Mouse (Mus musculus) hindbrain, embryonic 13.5 days (tissue): ENCODE measurements around the gene Mars. TPM values are rescaled to one million over a fixed set of nuclear protein-coding genes. Genes with fewer than 3 reads are reported as not detected.
"Not testable (repeated sequence)": the region's sequence is repeated elsewhere in the genome, so short reads cannot be mapped to it uniquely, and the experiment has no call there.

ENCODE experiments used
- ATAC-seq: fragments of 200-750 bp; cut with Nextera tagmentation; 2 replicates; pipeline ENCODE4 v1.8.0; 2017; ENCODE audit warnings: moderate TSS enrichment; ENCODE audit not compliant: low FRiP score
- H3K27ac ChIP-seq: fragments of 300-500 bp; sonication (generic); 2 replicates; pipeline ENCODE4 v1.5.1; 2015; ENCODE audit warnings: inconsistent platforms, mild to moderate bottlenecking, moderate library complexity
- H3K27me3 ChIP-seq: fragments of 300-500 bp; sonication (generic); 2 replicates; pipeline ENCODE4 v1.6.1; 2015; ENCODE audit warnings: mild to moderate bottlenecking, inconsistent platforms
- H3K36me3 ChIP-seq: fragments of 300-500 bp; sonication (generic); 2 replicates; pipeline ENCODE4 v1.6.1; 2015; ENCODE audit warnings: mild to moderate bottlenecking, inconsistent platforms
- H3K4me1 ChIP-seq: fragments of 300-500 bp; sonication (generic); replicated peaks from 2 replicates; pipeline ENCODE4 v1.6.1; 2015; ENCODE audit warnings: inconsistent platforms
- H3K4me2 ChIP-seq: fragments of 300-500 bp; sonication (generic); 2 replicates; pipeline ENCODE4 v1.6.1; 2015; ENCODE audit warnings: inconsistent platforms, mild to moderate bottlenecking, moderate library complexity
- H3K4me3 ChIP-seq: fragments of 300-500 bp; sonication (generic); 2 replicates; pipeline ENCODE4 v1.5.1; 2015; ENCODE audit warnings: mild to moderate bottlenecking, inconsistent platforms
- H3K9ac ChIP-seq: fragments of 300-500 bp; sonication (generic); 2 replicates; pipeline ENCODE4 v1.6.1; 2015; ENCODE audit warnings: mild to moderate bottlenecking, inconsistent platforms
- H3K9me3 ChIP-seq: fragments of 300-500 bp; sonication (generic); 2 replicates; pipeline ENCODE4 v1.6.1; 2016; ENCODE audit warnings: inconsistent platforms
- WGBS: fragments of 180-500 bp; shearing (Covaris S2); methylation state at CpG from one replicate; pipeline ENCODE4 v1.1.7; 2015; 5-methylcytosine and 5-hydroxymethylcytosine counted together
- polyA plus RNA-seq: library from polyadenylated mRNA; unstranded; fragments of >200 nt; fragmentation: Nextera tagmentation; extraction: Ambion mirVana; gene quantifications from 2 replicates; pipeline ENCODE4 v1.2.1, GENCODE M21; 2015

Mars gene
- polyA plus RNA-seq, 1 experiment from 2014 or later: 119 TPM

DNA sequence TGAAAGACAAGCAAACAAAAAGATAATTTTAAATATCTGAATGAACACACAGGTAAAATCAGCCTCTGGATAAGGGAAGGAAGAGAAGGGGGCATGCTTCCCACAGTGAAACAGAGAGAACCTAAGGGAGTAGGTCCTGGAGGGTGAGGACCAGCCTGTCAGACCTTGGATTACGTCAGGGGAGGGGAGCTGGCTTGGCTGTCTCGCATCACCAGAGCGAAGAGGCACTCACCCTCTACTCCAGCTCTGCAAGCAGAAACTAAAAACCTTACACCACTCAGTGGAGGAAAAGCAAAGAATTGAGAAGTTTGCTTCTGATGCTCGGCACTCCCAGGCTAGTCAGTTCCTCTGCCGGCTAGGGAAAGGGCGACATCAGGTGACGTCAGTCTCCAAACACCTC, 8.4 kb upstream of the Mars start:
- H3K27ac ChIP-seq: no peak overlapping the region
- ATAC-seq: no peak
- no peaks in the 10 kb centered on the region for H3K36me3 ChIP-seq
- no peak overlapping the region for H3K4me2 ChIP-seq
- peaks cover 47% of the 10 kb centered on the region for H3K27me3 ChIP-seq
- H3K4me1 ChIP-seq: no peaks in the 10 kb centered on the region
- no peaks in the 10 kb centered on the region for H3K9me3 ChIP-seq
- WGBS: 81% methylated on average over 7 of the region's 7 CpGs
- H3K4me3 ChIP-seq: no peak overlapping the region
- no peak overlapping the region for H3K9ac ChIP-seq

DNA sequence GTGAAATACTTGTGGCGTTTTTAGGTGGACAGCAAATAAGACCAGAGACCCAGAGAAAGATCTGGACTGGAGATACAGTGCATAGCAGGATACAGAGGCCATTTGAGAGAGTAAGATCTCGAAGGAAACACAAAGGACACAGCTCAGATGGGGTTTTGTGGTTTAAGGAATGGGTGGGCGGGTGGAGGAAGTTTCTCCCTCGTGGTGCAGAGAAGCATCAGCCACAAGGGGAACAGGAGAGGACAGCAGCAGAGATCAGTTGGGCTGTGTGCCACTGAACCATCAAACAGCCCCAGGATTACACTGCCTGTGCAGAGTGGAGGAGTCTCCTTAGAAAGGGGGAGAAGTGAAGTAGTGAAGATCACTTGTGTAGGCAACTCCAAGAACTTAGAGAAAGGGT, 6.4 kb upstream of the Mars start:
- H3K27me3 ChIP-seq: peaks cover 28% of the 10 kb centered on the region
- H3K9ac ChIP-seq: no peak overlapping the region
- H3K4me2 ChIP-seq: no peak overlapping the region
- no peak for ATAC-seq
- H3K4me1 ChIP-seq: no peaks in the 10 kb centered on the region
- H3K4me3 ChIP-seq: no peak overlapping the region
- no peaks in the 10 kb centered on the region for H3K36me3 ChIP-seq
- no peaks in the 10 kb centered on the region for H3K9me3 ChIP-seq
- H3K27ac ChIP-seq: no peak overlapping the region
- WGBS: 56% methylated on average over 4 of the region's 4 CpGs

DNA sequence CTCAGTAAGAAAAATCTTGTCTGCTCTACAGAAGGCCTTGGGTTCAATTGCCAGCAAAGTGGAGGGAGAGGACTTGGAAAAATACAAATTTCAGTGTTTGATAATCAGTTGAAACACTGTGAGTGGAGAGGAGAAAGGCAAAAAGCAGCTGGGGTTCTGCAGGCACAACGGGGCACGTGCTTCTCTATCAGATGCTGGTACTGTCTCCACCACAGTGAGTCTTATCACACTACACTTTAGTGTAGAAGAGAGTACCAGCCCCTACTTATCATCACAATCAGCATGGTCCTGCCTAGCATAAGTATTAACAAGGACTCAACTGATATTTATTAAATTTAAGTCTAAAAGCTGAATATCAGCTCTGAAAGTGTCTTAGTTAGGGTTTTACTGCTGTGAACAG, 5.7 kb upstream of the Mars start:
- Histone ChIP-seq H3K36me3 (no peaks in the 10 kb centered on the region), H3K9me3 (no peaks in the 10 kb centered on the region), H3K4me3 (no peak overlapping the region), H3K27ac (no peak overlapping the region), H3K27me3 (peaks cover 20% of the 10 kb centered on the region), H3K4me1 (no peaks in the 10 kb centered on the region), H3K4me2 (no peak overlapping the region), H3K9ac (no peak overlapping the region)
- WGBS: 92% methylated on average over 2 of the region's 2 CpGs
- ATAC-seq: no peak

DNA sequence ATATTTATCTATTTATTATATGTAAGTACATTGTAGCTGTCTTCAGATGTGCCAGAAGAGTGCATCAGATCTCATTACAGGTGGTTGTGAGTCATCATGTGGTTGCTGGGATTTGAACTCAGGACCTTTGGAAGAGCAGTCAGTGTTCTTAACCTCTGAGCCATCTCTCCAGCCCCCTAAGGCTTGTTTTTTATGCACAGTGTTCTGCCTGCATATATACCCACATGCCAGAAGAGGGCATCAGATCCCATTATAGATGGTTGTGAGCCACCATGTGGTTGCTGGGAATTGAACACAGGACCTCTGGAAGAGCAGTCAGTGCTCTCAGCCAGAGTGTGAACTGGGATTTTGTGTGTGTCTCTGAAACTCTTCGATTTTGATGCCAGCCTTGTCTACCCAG, 3.4 kb upstream of the Mars start:
- 83% methylated on average over 1 of the region's 1 CpGs for WGBS
- H3K9ac ChIP-seq, H3K9me3 ChIP-seq, H3K36me3 ChIP-seq, H3K4me3 ChIP-seq, H3K27me3 ChIP-seq, H3K4me2 ChIP-seq, ATAC-seq, H3K27ac ChIP-seq: not testable (repeated sequence)
- peaks cover 11% of the 10 kb centered on the region for H3K4me1 ChIP-seq

DNA sequence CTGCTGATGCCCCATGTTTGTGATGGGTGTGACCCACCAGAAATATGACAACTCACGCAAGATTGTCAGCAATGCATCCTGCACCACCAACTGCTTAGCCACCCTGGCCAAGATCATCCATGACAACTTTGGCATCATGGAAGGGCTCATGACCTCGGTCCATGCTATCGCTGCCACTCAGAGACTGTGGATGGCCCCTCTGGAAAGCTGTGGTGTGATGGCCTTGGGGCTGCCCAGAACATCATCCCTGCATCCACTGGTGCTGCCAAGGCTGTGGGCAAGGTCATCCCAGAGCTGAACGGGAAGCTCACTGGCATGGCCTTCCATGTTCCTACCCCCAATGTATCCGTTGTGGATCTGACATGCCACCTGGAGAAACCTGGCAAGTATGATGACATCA, 1.9 kb upstream of the Mars start:
- not testable (repeated sequence) for H3K27me3 ChIP-seq, H3K9ac ChIP-seq, H3K36me3 ChIP-seq, H3K4me2 ChIP-seq, H3K9me3 ChIP-seq, H3K27ac ChIP-seq, ATAC-seq, H3K4me3 ChIP-seq
- WGBS: 92% methylated on average over 5 of the region's 5 CpGs
- H3K4me1 ChIP-seq: peaks cover 14% of the 10 kb centered on the region

DNA sequence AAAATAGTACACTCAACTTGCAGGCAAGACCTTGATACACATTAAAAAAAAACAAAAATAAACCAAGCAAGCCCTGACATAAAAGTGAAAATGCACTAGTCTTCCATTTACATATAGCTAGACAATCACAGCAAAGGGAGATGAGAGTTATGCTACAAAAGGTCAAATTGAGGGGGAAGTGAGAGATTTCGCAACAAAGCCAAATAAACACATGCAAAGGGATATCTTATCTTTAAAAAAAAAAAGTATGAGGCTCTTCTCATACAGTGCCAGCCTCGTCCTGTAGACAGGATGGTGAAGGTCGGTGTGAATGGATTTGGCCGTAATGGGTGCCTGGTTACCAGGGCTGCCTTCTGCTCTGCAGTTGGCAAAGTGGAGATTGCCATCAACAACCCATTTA, 1.3 kb upstream of the Mars start:
- H3K4me2 ChIP-seq: no peak overlapping the region

DNA sequence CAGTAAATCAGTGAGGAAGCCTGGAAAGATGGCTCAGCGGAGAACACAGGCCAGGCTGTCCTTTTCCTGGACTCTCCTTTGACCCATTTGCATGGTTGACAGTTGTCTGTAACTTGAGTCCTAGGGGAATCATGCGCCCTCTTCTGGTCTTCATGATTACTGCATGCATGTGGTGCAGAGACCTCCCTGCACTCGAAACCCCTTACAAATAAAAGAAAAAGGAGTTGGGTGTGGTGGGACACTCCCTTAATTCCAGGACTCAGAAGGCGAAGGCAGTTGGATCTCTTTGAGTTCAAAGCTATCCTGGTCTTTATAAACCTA, 730 bp upstream of the Mars start:
- peak overlapping the region; percentile 82 for H3K4me2 ChIP-seq
- peak overlapping the region; percentile 70 for H3K4me3 ChIP-seq
- H3K27ac ChIP-seq: peak overlapping the region; percentile 81
- 1% methylated on average over 4 of the region's 4 CpGs for WGBS
- no peaks in the 10 kb centered on the region for H3K27me3 ChIP-seq
- H3K9me3 ChIP-seq: no peaks in the 10 kb centered on the region
- peak; percentile 21 for ATAC-seq
- peaks cover 21% of the 10 kb centered on the region for H3K36me3 ChIP-seq
- peaks cover 14% of the 10 kb centered on the region for H3K4me1 ChIP-seq
- peak overlapping the region; percentile 85 for H3K9ac ChIP-seq

More for the DNA sequence above, 1.3 kb upstream of the Mars start:
- Histone ChIP-seq H3K4me1 (peaks cover 14% of the 10 kb centered on the region), H3K9ac (no peak overlapping the region), H3K27me3 (0 out of 2 replicates have a peak, but pooled peaks cover under 1% of the 10 kb centered on the region), H3K9me3 (no peaks in the 10 kb centered on the region), H3K36me3 (peaks cover 15% of the 10 kb centered on the region), H3K27ac (no peak overlapping the region), H3K4me3 (no peak overlapping the region)
- ATAC-seq: no peak
- WGBS: 80% methylated on average over 4 of the region's 4 CpGs

DNA sequence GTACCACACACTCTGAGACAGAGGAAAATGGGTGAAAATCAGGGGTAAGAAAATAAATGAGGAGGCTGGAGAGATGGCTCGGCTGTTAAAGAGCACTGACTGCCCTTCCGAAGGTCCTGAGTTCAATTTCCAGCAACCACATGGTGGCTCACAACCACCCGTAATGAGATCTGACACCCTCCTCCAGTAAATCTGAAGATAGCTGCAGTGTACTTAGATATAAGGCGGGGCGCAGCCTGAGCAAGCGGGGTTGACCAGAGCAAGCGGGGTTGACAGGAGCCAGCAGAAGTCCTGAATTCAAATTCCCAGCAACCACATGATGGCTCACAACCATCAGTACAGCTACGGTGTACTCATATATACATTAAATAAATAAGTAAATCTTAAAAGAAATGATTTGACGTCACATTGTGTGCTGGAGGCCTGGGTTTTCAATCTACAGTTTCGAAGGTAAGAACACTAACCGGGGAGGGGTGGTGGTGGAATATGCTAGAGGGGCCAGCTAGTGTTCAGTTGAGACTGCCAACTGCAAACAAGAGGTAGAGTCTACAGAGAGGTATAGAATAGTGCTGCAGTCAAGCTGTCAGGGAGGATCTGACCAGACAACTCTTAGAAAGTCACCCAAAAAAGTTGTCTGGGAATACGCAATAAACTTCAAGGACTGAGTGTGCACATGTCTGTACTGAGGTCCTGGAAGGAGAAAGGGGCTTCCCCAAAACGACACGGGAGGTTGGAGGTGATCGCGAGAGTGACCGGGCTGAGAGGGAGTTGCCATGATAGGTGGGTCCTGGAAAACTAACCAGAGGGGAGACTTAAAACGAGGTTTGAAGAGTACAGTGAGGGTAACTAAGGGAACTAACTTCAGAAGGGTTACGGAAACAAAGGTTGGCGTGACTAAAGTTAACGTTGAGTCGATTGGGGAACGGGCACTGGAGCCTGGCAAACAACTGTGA, 787 bp downstream of the Mars start:
- 40% methylated on average over 23 of the region's 23 CpGs for WGBS
- Histone ChIP-seq H3K9me3 (no peaks in the 10 kb centered on the region), H3K4me1 (peaks cover 14% of the 10 kb centered on the region), H3K27me3 (no peaks in the 10 kb centered on the region), H3K9ac (peak overlapping the region; percentile 85), H3K4me3 (peak overlapping the region; percentile 70), H3K36me3 (peaks cover 36% of the 10 kb centered on the region), H3K4me2 (peak overlapping the region; percentile 82), H3K27ac (peak overlapping the region; percentile 85)
- peak; percentile 38 for ATAC-seq

DNA sequence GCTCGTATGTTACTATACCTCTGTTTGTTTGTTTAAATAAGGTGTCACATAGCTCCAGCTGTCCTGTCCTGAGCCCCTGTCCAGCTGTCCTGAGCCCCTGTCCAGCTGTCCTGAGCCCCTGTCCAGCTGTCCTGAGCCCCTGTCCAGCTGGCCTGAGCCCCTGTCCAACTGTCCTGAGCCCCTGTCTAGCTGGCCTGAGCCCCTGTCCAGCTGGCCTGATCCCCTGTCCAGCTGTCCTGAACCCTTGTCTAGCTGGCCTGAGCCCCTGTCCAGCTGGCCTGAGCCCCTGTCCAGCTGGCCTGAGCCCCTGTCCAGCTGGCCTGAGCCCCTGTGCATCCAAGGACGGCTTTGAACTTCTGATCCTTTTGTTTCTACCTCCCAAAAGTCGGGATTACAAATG, 2.4 kb downstream of the Mars start:
- ATAC-seq, H3K9me3 ChIP-seq, H3K9ac ChIP-seq, H3K4me2 ChIP-seq, H3K4me3 ChIP-seq, H3K27ac ChIP-seq, H3K27me3 ChIP-seq: not testable (repeated sequence)
- peaks cover 14% of the 10 kb centered on the region for H3K4me1 ChIP-seq
- H3K36me3 ChIP-seq: peaks cover 52% of the 10 kb centered on the region
- 93% methylated on average over 3 of the region's 3 CpGs for WGBS

DNA sequence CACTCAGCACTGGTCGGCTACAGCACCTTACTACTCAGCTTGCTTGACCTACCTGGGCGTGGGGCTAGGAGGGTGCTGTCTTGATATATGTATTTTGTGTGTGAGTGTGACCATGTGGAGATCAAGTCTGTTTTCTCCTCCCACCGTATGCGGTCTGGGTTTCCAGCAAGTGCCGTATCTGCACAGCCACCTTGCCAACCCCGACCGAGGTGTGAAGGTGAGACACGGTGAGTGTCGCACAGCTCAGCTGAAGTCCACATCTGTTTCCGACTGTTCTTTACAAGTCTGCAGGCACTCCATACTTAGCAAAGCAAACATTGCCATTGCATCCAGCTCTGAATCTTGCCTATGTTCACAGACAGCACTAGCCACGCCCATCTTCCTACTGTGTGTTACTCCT, 8.4 kb downstream of the Mars start:
- Histone ChIP-seq H3K9me3 (no peaks in the 10 kb centered on the region), H3K9ac (no peak overlapping the region), H3K4me3 (no peak overlapping the region), H3K27ac (no peak overlapping the region), H3K36me3 (peaks cover 93% of the 10 kb centered on the region), H3K4me2 (no peak overlapping the region), H3K4me1 (no peaks in the 10 kb centered on the region), H3K27me3 (no peaks in the 10 kb centered on the region)
- no peak for ATAC-seq
- 96% methylated on average over 11 of the region's 11 CpGs for WGBS

DNA sequence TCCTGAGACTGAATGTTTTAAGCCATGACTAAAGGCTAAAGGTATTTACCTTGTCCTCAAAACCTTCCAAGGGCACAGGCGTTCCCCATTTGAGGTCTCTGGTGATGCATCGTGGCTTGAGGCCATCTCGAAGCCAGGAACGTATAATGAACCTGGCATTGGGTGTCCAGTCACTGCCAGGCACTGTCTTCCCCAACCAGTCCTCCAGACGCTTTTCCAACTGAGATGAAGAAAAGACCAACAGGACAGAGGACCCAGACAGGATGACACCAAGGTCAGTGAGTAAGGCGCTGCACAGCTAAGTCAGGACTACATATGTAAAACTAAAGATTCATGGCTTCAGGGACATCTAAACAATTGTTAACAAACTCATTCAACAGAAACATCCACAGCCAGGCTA, 11.2 kb downstream of the Mars start:
- ATAC-seq: no peak
- H3K9ac ChIP-seq: no peak overlapping the region
- no peaks in the 10 kb centered on the region for H3K27me3 ChIP-seq
- H3K27ac ChIP-seq: no peak overlapping the region
- 90% methylated on average over 6 of the region's 6 CpGs for WGBS
- no peaks in the 10 kb centered on the region for H3K9me3 ChIP-seq
- H3K36me3 ChIP-seq: peaks cover 93% of the 10 kb centered on the region
- no peak overlapping the region for H3K4me2 ChIP-seq
- H3K4me3 ChIP-seq: no peak overlapping the region
- no peaks in the 10 kb centered on the region for H3K4me1 ChIP-seq

DNA sequence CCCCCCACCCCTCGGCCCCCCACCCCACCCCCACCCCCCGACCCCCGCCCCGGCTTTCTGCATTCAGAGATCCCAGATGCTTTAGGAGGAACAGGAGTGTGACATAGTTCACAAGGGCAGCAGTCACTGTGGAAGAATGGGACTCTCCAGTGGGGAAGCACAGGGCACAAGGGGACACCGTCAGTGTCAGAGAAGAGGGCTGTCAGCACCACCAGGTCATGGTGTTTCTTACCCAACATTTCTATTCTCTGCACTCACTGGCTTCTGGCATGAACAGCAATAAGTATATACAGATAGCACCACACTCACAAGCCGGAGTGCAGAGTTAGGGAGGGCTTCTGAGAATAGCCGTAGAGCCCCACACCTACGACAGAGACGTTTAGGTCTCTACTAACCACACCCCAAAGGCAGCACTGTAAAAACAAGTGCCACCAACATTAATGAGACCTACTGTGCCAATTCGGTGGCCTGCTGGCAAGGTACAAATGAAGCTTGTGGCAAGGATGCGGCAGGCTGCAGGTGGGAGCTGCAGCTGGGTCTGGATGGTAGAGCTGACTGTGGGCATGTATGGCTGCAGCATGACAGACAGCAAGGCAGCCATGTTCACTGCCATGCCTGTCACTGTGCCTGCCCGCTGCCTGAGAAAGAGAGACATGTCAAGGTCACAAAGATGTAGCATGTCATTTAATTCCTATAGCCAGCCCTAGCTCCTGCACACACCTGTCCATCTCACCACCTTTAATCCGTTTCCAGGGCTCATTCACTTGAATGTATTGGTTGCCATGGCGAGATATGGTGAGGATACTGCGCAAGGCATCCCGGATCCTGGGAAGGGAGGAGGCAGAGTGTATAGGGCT, 14.3 kb downstream of the Mars start:
- H3K27ac ChIP-seq: no peak overlapping the region
- H3K27me3 ChIP-seq: no peaks in the 10 kb centered on the region
- H3K4me2 ChIP-seq: no peak overlapping the region
- no peaks in the 10 kb centered on the region for H3K9me3 ChIP-seq
- no peak overlapping the region for H3K9ac ChIP-seq
- no peak for ATAC-seq
- peaks cover 16% of the 10 kb centered on the region for H3K4me1 ChIP-seq
- 93% methylated on average over 16 of the region's 16 CpGs for WGBS
- H3K4me3 ChIP-seq: no peak overlapping the region
- peaks cover 84% of the 10 kb centered on the region for H3K36me3 ChIP-seq
